Comparison of ENCODE assay signal across 22 mouse cellular contexts in genomic region chr1:165676993-165677392, GRCm38 (mm10). TPM values are rescaled to one million over a fixed set of nuclear protein-coding genes. Genes with fewer than 3 reads are reported as not detected.
DNase-seq lines count a peak whose midpoint lies in the region; ATAC-seq and TF ChIP-seq lines count a peak whose summit lies in the region.
"Had no signal": no experiment of that assay in that cellular context is flagged by ENCODE, and none has a peak within 500 bp of the region (broad histone marks: within the 10 kb centered on the region; RNA-seq: fewer than 3 reads in every experiment).

No protein-coding gene starts in this region.

- TF ChIP-seq POLR2A in heart, adult 2 months (IDR thresholded peaks at IDR 0.05; ENCODE audit: insufficient read depth, low read depth, low read length) = no peak
- TF ChIP-seq POLR2A in myocyte (IDR thresholded peaks at IDR 0.05; ENCODE audit: insufficient read length, low read depth) = no peak

- no peak overlapping the region for H3ac ChIP-seq in myocyte (ENCODE audit: control insufficient read depth, insufficient read length)

- H3K27ac ChIP-seq in heart, adult 2 months = peak overlapping the region; percentile 67
- peak overlapping the region; percentile 78 for H3K27ac ChIP-seq in heart, embryonic 12.5 days (ENCODE audit: poor library complexity, severe bottlenecking)
- H3K27ac ChIP-seq: embryonic facial prominence, embryonic 13.5 days; hindbrain, embryonic 10.5 days; hindbrain, postnatal 0 days; limb, embryonic 12.5 days; liver, embryonic 13.5 days; lung, embryonic 15.5 days; macrophage; midbrain, embryonic 10.5 days had no signal

- TF ChIP-seq EP300 in heart, adult 2 months (IDR thresholded peaks at IDR 0.05; ENCODE audit: insufficient read depth, low read depth, low read length) = peak; percentile 22; the same call in 1 of the 2 replicates

- intact Hi-C loops in heart, adult 2 months (cut with DNase I) = no loop called here
- intact Hi-C loops in gastrocnemius, postnatal 14 days (cut with DNase I; ENCODE audit: low total_unique reads) = no loop called here

- H3K4me2 ChIP-seq in heart, embryonic 12.5 days = peak overlapping the region; percentile 29
- H3K4me2 ChIP-seq in myocyte (ENCODE audit: low read depth) = peak overlapping the region; percentile 12
- H3K4me2 ChIP-seq: embryonic facial prominence, embryonic 13.5 days; limb, embryonic 12.5 days; liver, embryonic 13.5 days; lung, embryonic 15.5 days had no signal

- H3K9me3 ChIP-seq in heart, embryonic 12.5 days (replicated peaks) = no peaks in the 10 kb centered on the region
- H3K9me3 ChIP-seq: embryonic facial prominence, embryonic 13.5 days; hindbrain, embryonic 10.5 days; limb, embryonic 12.5 days; liver, embryonic 13.5 days; lung, embryonic 15.5 days; midbrain, embryonic 10.5 days had no signal

- WGBS in heart, adult 2 months = 17% methylated on average over 3 of the region's 3 CpGs
- 16% methylated on average over 3 of the region's 3 CpGs for WGBS in heart, embryonic 12.5 days

- TF ChIP-seq CTCF in heart, adult 2 months (IDR thresholded peaks at IDR 0.05) = no peak

- H3K36me3 ChIP-seq in heart, adult 2 months (ENCODE audit: control insufficient read depth, insufficient read depth, low read length) = peaks cover 32% of the 10 kb centered on the region
- H3K36me3 ChIP-seq in heart, embryonic 12.5 days = peaks cover 34% of the 10 kb centered on the region
- no peaks in the 10 kb centered on the region for H3K36me3 ChIP-seq in myocyte (ENCODE audit: control insufficient read depth, insufficient read depth)
- H3K36me3 ChIP-seq: embryonic facial prominence, embryonic 13.5 days; hindbrain, embryonic 10.5 days; limb, embryonic 12.5 days; liver, embryonic 13.5 days; lung, embryonic 15.5 days; midbrain, embryonic 10.5 days had no signal

- H3K4me1 ChIP-seq in heart, adult 2 months (ENCODE audit: control insufficient read depth, insufficient read depth, low read length) = peaks cover 49% of the 10 kb centered on the region
- H3K4me1 ChIP-seq in heart, embryonic 12.5 days (replicated peaks) = peaks cover 95% of the 10 kb centered on the region
- H3K4me1 ChIP-seq: midbrain, embryonic 10.5 days had no signal

- peak in 1 of 2 experiments; percentile 67 for DNase-seq in heart, adult 2 months
- no peak for DNase-seq in heart, adult 8-10 months (ENCODE audit: low spot score)
- peak; percentile 65 for DNase-seq in gastrocnemius, postnatal 14 days
- no peak for DNase-seq in testis, postnatal 14 days (ENCODE audit: low spot score)
- no peak for DNase-seq in kidney, postnatal 4 days
- DNase-seq: adrenal gland, adult 2 months; cerebellum, adult 9-10 months; kidney, adult 2 months; kidney, postnatal 14 days; liver, embryonic 13.5 days; right cerebral cortex, postnatal 4 days; thymus, postnatal 25 days had no signal

- H3K9ac ChIP-seq in heart, adult 2 months (ENCODE audit: low read depth, low read length) = peak overlapping the region; percentile 18; the same call in 1 of the 2 replicates
- H3K9ac ChIP-seq in heart, embryonic 12.5 days = 0 out of 2 replicates have a peak overlapping the region, but pooled peaks have one; percentile 15
- H3K9ac ChIP-seq: embryonic facial prominence, embryonic 13.5 days; limb, embryonic 12.5 days; liver, embryonic 13.5 days; lung, embryonic 15.5 days had no signal

- no peaks in the 10 kb centered on the region for H3K27me3 ChIP-seq in heart, adult 2 months (ENCODE audit: control insufficient read depth, insufficient read depth, low read length)
- H3K27me3 ChIP-seq in heart, embryonic 12.5 days (replicated peaks) = no peaks in the 10 kb centered on the region
- peaks cover 43% of the 10 kb centered on the region for H3K27me3 ChIP-seq in myocyte (ENCODE audit: control insufficient read depth, insufficient read depth, insufficient read length)
- H3K27me3 ChIP-seq: embryonic facial prominence, embryonic 13.5 days; limb, embryonic 12.5 days; liver, embryonic 13.5 days; lung, embryonic 15.5 days had no signal

- H3K79me2 ChIP-seq in heart, adult 2 months (replicated peaks; ENCODE audit: control insufficient read depth, insufficient read depth, low read length) = peaks cover 7% of the 10 kb centered on the region
- H3K79me2 ChIP-seq in myocyte (ENCODE audit: control insufficient read depth, insufficient read depth) = no peaks in the 10 kb centered on the region

- ATAC-seq in heart, embryonic 12.5 days (ENCODE audit: insufficient number of reproducible peaks, low FRiP score) = no peak
- ATAC-seq: forebrain, embryonic 16.5 days; hindbrain, postnatal 0 days had no signal

- no peak overlapping the region for H3K4me3 ChIP-seq in heart, adult 2 months
- H3K4me3 ChIP-seq in heart, embryonic 12.5 days = no peak overlapping the region
- no peak overlapping the region for H3K4me3 ChIP-seq in myocyte
- H3K4me3 ChIP-seq: embryonic facial prominence, embryonic 13.5 days; hindbrain, embryonic 10.5 days; limb, embryonic 12.5 days; liver, embryonic 13.5 days; lung, embryonic 15.5 days; midbrain, embryonic 10.5 days had no signal

TF ChIP-seq in myocyte, 11 proteins besides CTCF, POLR2A, EP300 and RAD21:
- peak in 2 of 3 experiments; percentile 52 to 62 for TF ChIP-seq MYOG (IDR thresholded peaks at IDR 0.05; ENCODE audit: control insufficient read depth in 1 of 3, insufficient read depth in 1 of 3, insufficient read length in 2 of 3, low read depth in 2 of 3)
- no peak for TF ChIP-seq USF1 (IDR thresholded peaks at IDR 0.05; ENCODE audit: low read depth)
- peak; percentile 3 for TF ChIP-seq TCF12 (IDR thresholded peaks at IDR 0.05; ENCODE audit: insufficient read depth, poor library complexity, severe bottlenecking)
- peak in 1 of 3 experiments; percentile 64 for TF ChIP-seq MYOD1 (IDR thresholded peaks at IDR 0.05; ENCODE audit: control insufficient read depth in 1 of 3, insufficient read length in 2 of 3, low read depth in 2 of 3)
TF ChIP-seq in myocyte: peak in this region for 3.

RNA-seq across cellular contexts. Expression of gene Rcsd1, which starts 32.6 kb away (rescaled TPM):
- 10 to 100 TPM; 68.7 to 81.5 TPM for total RNA-seq in heart, adult 2 months (2021)
- polyA plus RNA-seq in heart, adult 2 months (2012; rRNA removed) = 57.2 and 86.2 TPM in 2 replicates
- 10 to 100 TPM; 64.0 to 99.3 (median 73.2) TPM for total RNA-seq in heart, adult 8-10 months (2022)
- 100 to 1,000 TPM; 117 to 125 TPM for total RNA-seq in gastrocnemius, postnatal 14 days (2021)
- polyA plus RNA-seq in heart, embryonic 12.5 days (2016; fragmentation: Nextera tagmentation; extraction: Ambion mirVana) = 113 and 122 TPM in 2 replicates
- 0.04 TPM for polyA plus RNA-seq in myocyte (2012; fragmentation: generic; extraction: Trizol)

RNA-seq across cellular contexts. Expression of gene Mpzl1, which starts 42.7 kb away (rescaled TPM):
- 10 to 100 TPM; 15.1 to 19.7 TPM for total RNA-seq in heart, adult 2 months (2021)
- 18.3 and 25.6 TPM in 2 replicates for polyA plus RNA-seq in heart, adult 2 months (2012; rRNA removed)
- 10 to 100 TPM; 12.3 to 13.6 (median 12.4) TPM for total RNA-seq in heart, adult 8-10 months (2022)
- total RNA-seq in gastrocnemius, postnatal 14 days (2021) = 10 to 100 TPM; 23.8 to 25.6 TPM
- 126 and 135 TPM in 2 replicates for polyA plus RNA-seq in heart, embryonic 12.5 days (2016; fragmentation: Nextera tagmentation; extraction: Ambion mirVana)
- polyA plus RNA-seq in myocyte (2012; fragmentation: generic; extraction: Trizol) = 11.8 TPM
